Mouse (Mus musculus) kidney, adult 18-20 months (tissue): ENCODE measurements at regions not wholly inside any gene's neighbourhood (a gene's known extent, or its start where the extent isn't known, plus 50 kb on each side); places are given as distances from the start of the nearest gene placed in this dataset.

Source experiments
- DNase-seq: peaks from one replicate; pipeline ENCODE4 v3.0.0; 2021

GRCm38 (mm10) chr1:42012911-42013310 lies 682.7 kb upstream of the Pou3f3 start:
- DNase-seq = no peak

GRCm38 (mm10) chr1:42018966-42019365 lies 676.6 kb upstream of the Pou3f3 start:
- no peak for DNase-seq

- DNase-seq = no peak
These were observed 669.8 kb upstream of the Pou3f3 start for GRCm38 (mm10) chr1:42025781-42026180.

- DNase-seq = no peak
These were observed 669.1 kb upstream of the Pou3f3 start for GRCm38 (mm10) chr1:42026423-42026822.

GRCm38 (mm10) chr1:42033786-42034185 lies 661.8 kb upstream of the Pou3f3 start:
- no peak for DNase-seq

- no peak for DNase-seq
These were observed 660.2 kb upstream of the Pou3f3 start for GRCm38 (mm10) chr1:42035371-42035770.

- DNase-seq = no peak
These were observed 654.0 kb upstream of the Pou3f3 start for GRCm38 (mm10) chr1:42041544-42041943.

- DNase-seq = no peak
These were observed 637.1 kb upstream of the Pou3f3 start for GRCm38 (mm10) chr1:42058494-42058893.

- DNase-seq = no peak
These were observed 625.5 kb upstream of the Pou3f3 start for GRCm38 (mm10) chr1:42070064-42070463.

- no peak for DNase-seq
These were observed 599.5 kb upstream of the Pou3f3 start for GRCm38 (mm10) chr1:42096026-42096425.

GRCm38 (mm10) chr1:42098580-42098979 lies 597.0 kb upstream of the Pou3f3 start:
- no peak for DNase-seq

- DNase-seq = no peak
These were observed 588.0 kb upstream of the Pou3f3 start for GRCm38 (mm10) chr1:42107521-42107920.

- DNase-seq = no peak
These were observed 587.6 kb upstream of the Pou3f3 start for GRCm38 (mm10) chr1:42107925-42108324.

GRCm38 (mm10) chr1:42152175-42152790 lies 543.3 kb upstream of the Pou3f3 start:
- no peak for DNase-seq

- DNase-seq = no peak
These were observed 542.7 kb upstream of the Pou3f3 start for GRCm38 (mm10) chr1:42152916-42153315.

GRCm38 (mm10) chr1:42167790-42168572 lies 527.6 kb upstream of the Pou3f3 start:
- no peak for DNase-seq

- no peak for DNase-seq
These were observed 526.1 kb upstream of the Pou3f3 start for GRCm38 (mm10) chr1:42169505-42169904.

- no peak for DNase-seq
These were observed 509.3 kb upstream of the Pou3f3 start for GRCm38 (mm10) chr1:42186295-42186694.

GRCm38 (mm10) chr1:42228098-42228497 lies 467.5 kb upstream of the Pou3f3 start:
- DNase-seq = no peak

- DNase-seq = no peak
These were observed 465.9 kb upstream of the Pou3f3 start for GRCm38 (mm10) chr1:42229711-42230110.

GRCm38 (mm10) chr1:42230469-42231040 lies 465.0 kb upstream of the Pou3f3 start:
- DNase-seq = no peak

GRCm38 (mm10) chr1:42231091-42231490 lies 464.5 kb upstream of the Pou3f3 start:
- no peak for DNase-seq

GRCm38 (mm10) chr1:42231897-42232296 lies 463.7 kb upstream of the Pou3f3 start:
- no peak for DNase-seq

- DNase-seq = no peak
These were observed 462.9 kb upstream of the Pou3f3 start for GRCm38 (mm10) chr1:42232716-42233115.
